Mouse (Mus musculus): Measurements from ENCODE around the gene Pcdh17. TPM values are rescaled to one million over a fixed set of nuclear protein-coding genes. Genes with fewer than 3 reads are reported as not detected.

Gene Pcdh17
- polyA plus RNA-seq, 1 experiment from 2014 or later, result 5.7 TPM

DNA sequence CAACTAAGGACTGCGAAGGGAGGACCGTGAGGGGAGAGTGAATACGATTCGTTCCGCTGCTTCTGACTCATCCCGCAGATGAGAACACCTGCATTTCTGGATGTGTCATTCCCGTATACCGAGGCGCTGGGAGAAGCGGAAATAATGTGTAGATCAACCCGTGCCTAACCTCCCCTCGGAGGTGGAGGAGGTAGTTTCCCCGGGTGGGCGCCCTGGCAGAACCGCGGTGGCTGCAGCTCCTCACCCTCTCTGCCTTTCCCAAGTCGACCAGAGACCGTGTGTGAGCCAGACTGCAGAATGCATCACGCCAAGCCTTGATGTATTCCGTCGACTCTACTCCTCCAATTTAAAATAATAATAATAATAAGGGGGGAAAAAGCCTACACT lies 906 bp downstream of the Pcdh17 start:
- DNase-seq (ENCODE audit: low spot score) (peak; percentile 45), ATAC-seq (replicated peaks; ENCODE audit: insufficient number of reproducible peaks, low FRiP score, low TSS enrichment, low read depth) (no peak)
- H3K9me3 ChIP-seq (replicated peaks; ENCODE audit: control insufficient read depth, low read length), result no peaks in the 10 kb centered on the region
- H3K4me1 ChIP-seq (ENCODE audit: control insufficient read depth, insufficient read depth, low read length), result no peaks in the 10 kb centered on the region; the same call in 1 of the 2 replicates
- peak overlapping the region; percentile 88 for H3K4me2 ChIP-seq (ENCODE audit: low read depth, low read length)
- H3K4me3 ChIP-seq (ENCODE audit: low read depth, low read length), result peak overlapping the region; percentile 59
- H3K27ac ChIP-seq (replicated peaks; ENCODE audit: low read depth, low read length), result no peak overlapping the region
- under 1% methylated on average over 21 of the region's 21 CpGs for WGBS
- H3K9ac ChIP-seq (replicated peaks; ENCODE audit: low read length), result peak overlapping the region; percentile 22; the same call in 1 of the 2 replicates
- no peaks in the 10 kb centered on the region for H3K36me3 ChIP-seq (replicated peaks; ENCODE audit: control insufficient read depth, insufficient read depth, low read depth, low read length)
- H3K27me3 ChIP-seq (ENCODE audit: control insufficient read depth, insufficient read depth, low read length), result peaks cover 24% of the 10 kb centered on the region

DNA sequence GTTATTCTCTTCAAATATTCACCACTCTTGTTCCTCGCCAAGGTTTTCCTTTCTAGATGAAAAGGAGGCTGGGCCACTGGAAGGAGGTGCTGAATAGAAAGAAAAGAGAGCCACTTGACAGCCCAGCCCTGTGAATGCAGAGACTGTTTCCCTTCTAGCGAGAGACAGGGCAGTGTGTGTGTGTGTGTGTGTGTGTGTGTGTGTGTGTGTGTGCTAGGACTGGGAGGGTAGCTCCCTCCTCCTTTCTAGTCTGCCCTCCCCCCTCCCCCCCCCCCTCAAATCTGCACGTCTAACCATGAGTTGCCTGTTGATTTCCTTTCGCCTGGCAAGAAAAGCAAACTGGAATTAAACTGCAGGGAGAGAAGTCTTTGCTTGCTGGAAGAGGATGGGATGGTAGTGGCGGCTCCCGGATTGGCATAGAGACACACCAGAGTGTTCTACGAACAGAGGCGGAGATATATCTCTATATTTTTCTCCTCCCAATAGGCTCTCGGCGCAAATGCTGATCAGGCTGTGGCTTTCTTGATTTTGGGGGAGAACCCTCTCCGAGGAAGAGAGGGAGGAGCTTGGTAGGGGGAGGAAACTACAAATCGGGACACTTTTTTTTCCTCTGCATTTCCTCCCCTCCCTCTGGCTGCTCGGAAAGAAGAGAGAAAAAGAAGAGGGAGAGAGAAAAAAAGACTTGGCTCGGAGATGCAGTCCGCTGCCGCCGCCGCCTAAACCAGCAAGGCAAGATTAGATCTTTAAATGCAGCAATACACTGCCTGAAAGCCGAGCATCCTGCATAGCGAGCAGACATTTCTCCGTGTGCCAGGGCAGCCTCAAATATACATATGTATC lies 1.5 kb downstream of the Pcdh17 start:
- Histone ChIP-seq H3K4me1 (ENCODE audit: control insufficient read depth, insufficient read depth, low read length) (no peaks in the 10 kb centered on the region; the same call in 1 of the 2 replicates), H3K9ac (replicated peaks; ENCODE audit: low read length) (peak overlapping the region; percentile 58; the same call in 1 of the 2 replicates), H3K36me3 (replicated peaks; ENCODE audit: control insufficient read depth, insufficient read depth, low read depth, low read length) (no peaks in the 10 kb centered on the region), H3K4me3 (ENCODE audit: low read depth, low read length) (peak overlapping the region; percentile 59), H3K4me2 (ENCODE audit: low read depth, low read length) (peak overlapping the region; percentile 88), H3K27ac (replicated peaks; ENCODE audit: low read depth, low read length) (no peak overlapping the region), H3K27me3 (ENCODE audit: control insufficient read depth, insufficient read depth, low read length) (peaks cover 24% of the 10 kb centered on the region), H3K9me3 (replicated peaks; ENCODE audit: control insufficient read depth, low read length) (no peaks in the 10 kb centered on the region)
- WGBS, result under 1% methylated on average over 20 of the region's 21 CpGs
- no peak for ATAC-seq (replicated peaks; ENCODE audit: insufficient number of reproducible peaks, low FRiP score, low TSS enrichment, low read depth)
- DNase-seq (ENCODE audit: low spot score), result peak; percentile 55

DNA sequence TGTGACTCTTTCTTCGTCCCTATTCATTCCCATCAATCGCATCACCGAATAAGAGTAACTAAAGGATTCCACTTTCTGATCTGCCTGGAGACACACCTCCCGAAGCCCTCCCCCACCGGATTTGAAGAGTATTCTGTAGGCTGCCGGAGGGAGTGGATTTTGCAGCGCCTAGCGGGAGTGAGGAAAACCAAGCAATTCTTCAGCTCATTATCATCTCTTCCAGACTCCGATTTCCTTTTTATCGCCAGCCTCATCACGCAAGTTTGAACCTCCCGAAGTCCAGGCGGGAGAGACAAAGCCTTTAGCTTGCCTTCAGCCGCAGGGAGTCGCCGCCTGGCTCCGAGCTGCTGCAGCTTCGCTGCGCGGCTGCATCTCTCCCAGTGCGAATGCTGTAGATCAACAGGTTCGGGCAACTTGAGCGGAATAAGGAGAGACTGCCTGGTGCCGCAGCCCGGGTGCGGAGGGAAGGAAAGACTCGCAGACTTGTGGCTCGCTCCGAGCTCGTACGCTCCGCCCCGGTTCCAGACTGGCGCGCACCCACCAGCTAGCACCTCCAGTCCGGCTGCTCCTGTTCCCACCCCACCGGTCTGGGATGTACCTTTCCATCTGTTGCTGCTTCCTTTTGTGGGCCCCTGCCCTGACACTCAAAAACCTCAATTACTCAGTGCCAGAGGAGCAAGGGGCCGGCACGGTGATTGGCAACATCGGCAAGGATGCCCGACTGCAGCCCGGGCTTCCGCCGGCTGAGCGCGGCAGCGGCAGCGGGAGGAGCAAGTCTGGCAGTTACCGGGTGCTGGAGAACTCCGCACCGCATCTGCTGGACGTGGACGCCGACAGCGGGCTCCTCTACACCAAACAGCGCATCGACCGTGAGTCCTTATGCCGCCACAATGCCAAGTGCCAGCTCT lies 2.4 kb downstream of the Pcdh17 start:
- H3K4me1 ChIP-seq (ENCODE audit: control insufficient read depth, insufficient read depth, low read length), result no peaks in the 10 kb centered on the region; the same call in 1 of the 2 replicates
- ATAC-seq (replicated peaks; ENCODE audit: insufficient number of reproducible peaks, low FRiP score, low TSS enrichment, low read depth) (no peak), DNase-seq (ENCODE audit: low spot score) (peak; percentile 65)
- peak overlapping the region; percentile 88 for H3K4me2 ChIP-seq (ENCODE audit: low read depth, low read length)
- no peaks in the 10 kb centered on the region for H3K36me3 ChIP-seq (replicated peaks; ENCODE audit: control insufficient read depth, insufficient read depth, low read depth, low read length)
- no peak overlapping the region for H3K27ac ChIP-seq (replicated peaks; ENCODE audit: low read depth, low read length)
- H3K9ac ChIP-seq (replicated peaks; ENCODE audit: low read length), result peak overlapping the region; percentile 58
- H3K9me3 ChIP-seq (replicated peaks; ENCODE audit: control insufficient read depth, low read length), result no peaks in the 10 kb centered on the region
- peaks cover 24% of the 10 kb centered on the region for H3K27me3 ChIP-seq (ENCODE audit: control insufficient read depth, insufficient read depth, low read length)
- under 1% methylated on average over 59 of the region's 59 CpGs for WGBS
- peak overlapping the region; percentile 59 for H3K4me3 ChIP-seq (ENCODE audit: low read depth, low read length)

DNA sequence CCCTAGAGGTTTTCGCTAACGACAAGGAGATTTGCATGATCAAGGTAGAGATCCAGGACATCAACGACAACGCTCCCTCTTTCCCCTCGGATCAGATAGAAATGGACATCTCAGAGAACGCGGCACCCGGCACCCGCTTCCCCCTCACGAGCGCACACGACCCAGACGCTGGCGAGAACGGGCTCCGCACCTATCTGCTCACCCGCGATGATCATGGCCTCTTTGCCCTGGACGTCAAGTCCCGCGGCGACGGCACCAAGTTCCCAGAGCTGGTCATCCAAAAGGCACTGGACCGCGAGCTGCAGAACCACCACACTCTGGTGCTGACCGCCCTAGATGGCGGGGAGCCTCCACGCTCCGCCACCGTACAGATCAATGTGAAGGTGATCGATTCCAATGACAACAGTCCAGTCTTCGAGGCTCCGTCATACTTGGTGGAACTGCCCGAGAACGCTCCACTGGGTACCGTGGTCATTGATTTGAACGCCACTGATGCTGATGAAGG lies 3.1 kb downstream of the Pcdh17 start:
- 7% methylated on average over 37 of the region's 37 CpGs for WGBS
- H3K27ac ChIP-seq (replicated peaks; ENCODE audit: low read depth, low read length), result no peak overlapping the region
- no peak for DNase-seq (ENCODE audit: low spot score)

DNA sequence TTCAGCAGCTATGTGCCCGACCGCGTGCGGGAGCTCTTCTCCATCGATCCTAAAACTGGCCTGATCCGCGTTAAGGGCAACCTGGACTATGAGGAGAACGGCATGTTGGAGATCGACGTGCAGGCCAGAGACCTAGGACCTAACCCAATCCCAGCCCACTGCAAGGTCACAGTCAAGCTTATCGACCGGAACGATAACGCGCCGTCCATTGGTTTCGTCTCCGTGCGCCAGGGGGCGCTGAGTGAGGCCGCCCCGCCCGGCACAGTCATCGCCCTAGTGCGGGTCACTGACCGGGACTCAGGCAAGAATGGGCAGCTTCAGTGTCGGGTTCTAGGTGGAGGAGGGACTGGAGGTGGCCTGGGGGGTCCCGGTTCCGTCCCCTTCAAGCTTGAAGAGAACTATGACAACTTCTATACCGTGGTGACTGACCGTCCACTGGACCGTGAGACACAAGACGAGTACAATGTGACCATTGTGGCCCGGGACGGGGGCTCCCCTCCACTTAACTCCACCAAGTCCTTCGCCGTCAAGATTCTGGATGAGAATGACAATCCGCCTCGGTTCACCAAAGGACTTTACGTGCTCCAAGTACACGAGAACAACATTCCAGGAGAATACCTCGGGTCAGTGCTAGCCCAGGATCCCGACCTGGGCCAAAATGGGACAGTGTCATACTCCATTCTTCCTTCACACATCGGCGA lies 3.7 kb downstream of the Pcdh17 start:
- Histone ChIP-seq H3K9me3 (replicated peaks; ENCODE audit: control insufficient read depth, low read length) (no peaks in the 10 kb centered on the region), H3K27ac (replicated peaks; ENCODE audit: low read depth, low read length) (no peak overlapping the region), H3K9ac (replicated peaks; ENCODE audit: low read length) (no peak overlapping the region), H3K4me3 (ENCODE audit: low read depth, low read length) (peak overlapping the region; percentile 59), H3K36me3 (replicated peaks; ENCODE audit: control insufficient read depth, insufficient read depth, low read depth, low read length) (no peaks in the 10 kb centered on the region), H3K27me3 (ENCODE audit: control insufficient read depth, insufficient read depth, low read length) (peaks cover 24% of the 10 kb centered on the region), H3K4me1 (ENCODE audit: control insufficient read depth, insufficient read depth, low read length) (no peaks in the 10 kb centered on the region; the same call in 1 of the 2 replicates), H3K4me2 (ENCODE audit: low read depth, low read length) (peak overlapping the region; percentile 88)
- ATAC-seq (replicated peaks; ENCODE audit: insufficient number of reproducible peaks, low FRiP score, low TSS enrichment, low read depth) (no peak), DNase-seq (ENCODE audit: low spot score) (peak; percentile 64)
- 6% methylated on average over 45 of the region's 45 CpGs for WGBS

More for the DNA sequence above, 3.1 kb downstream of the Pcdh17 start:
- H3K9me3 ChIP-seq (replicated peaks; ENCODE audit: control insufficient read depth, low read length), result no peaks in the 10 kb centered on the region
- peak overlapping the region; percentile 88 for H3K4me2 ChIP-seq (ENCODE audit: low read depth, low read length)
- no peaks in the 10 kb centered on the region; the same call in 1 of the 2 replicates for H3K4me1 ChIP-seq (ENCODE audit: control insufficient read depth, insufficient read depth, low read length)
- no peaks in the 10 kb centered on the region for H3K36me3 ChIP-seq (replicated peaks; ENCODE audit: control insufficient read depth, insufficient read depth, low read depth, low read length)
- peaks cover 24% of the 10 kb centered on the region for H3K27me3 ChIP-seq (ENCODE audit: control insufficient read depth, insufficient read depth, low read length)
- peak overlapping the region; percentile 58 for H3K9ac ChIP-seq (replicated peaks; ENCODE audit: low read length)
- ATAC-seq (replicated peaks; ENCODE audit: insufficient number of reproducible peaks, low FRiP score, low TSS enrichment, low read depth), result no peak
- H3K4me3 ChIP-seq (ENCODE audit: low read depth, low read length), result peak overlapping the region; percentile 59

DNA sequence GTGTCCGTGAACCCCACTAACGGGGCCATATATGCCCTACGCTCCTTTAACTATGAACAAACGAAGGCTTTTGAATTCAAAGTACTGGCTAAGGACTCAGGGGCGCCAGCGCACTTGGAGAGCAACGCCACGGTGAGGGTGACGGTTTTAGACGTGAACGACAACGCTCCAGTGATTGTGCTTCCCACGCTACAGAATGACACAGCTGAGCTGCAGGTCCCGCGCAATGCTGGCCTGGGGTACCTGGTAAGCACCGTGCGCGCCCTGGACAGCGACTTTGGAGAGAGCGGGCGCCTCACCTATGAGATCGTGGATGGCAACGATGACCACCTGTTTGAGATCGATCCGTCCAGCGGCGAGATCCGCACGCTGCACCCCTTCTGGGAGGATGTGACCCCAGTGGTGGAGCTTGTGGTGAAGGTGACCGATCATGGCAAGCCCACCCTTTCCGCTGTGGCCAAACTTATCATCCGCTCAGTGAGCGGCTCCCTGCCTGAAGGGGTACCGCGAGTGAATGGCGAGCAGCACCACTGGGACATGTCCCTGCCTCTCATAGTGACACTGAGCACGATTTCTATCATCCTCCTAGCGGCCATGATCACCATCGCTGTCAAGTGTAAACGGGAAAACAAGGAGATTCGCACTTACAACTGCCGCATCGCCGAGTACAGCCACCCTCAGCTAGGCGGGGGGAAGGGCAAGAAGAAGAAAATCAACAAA lies 4.5 kb downstream of the Pcdh17 start:
- DNase-seq (ENCODE audit: low spot score) (peak; percentile 30), ATAC-seq (replicated peaks; ENCODE audit: insufficient number of reproducible peaks, low FRiP score, low TSS enrichment, low read depth) (no peak)
- Histone ChIP-seq H3K36me3 (replicated peaks; ENCODE audit: control insufficient read depth, insufficient read depth, low read depth, low read length) (no peaks in the 10 kb centered on the region), H3K4me1 (ENCODE audit: control insufficient read depth, insufficient read depth, low read length) (no peaks in the 10 kb centered on the region; the same call in 1 of the 2 replicates), H3K9ac (replicated peaks; ENCODE audit: low read length) (peak overlapping the region; percentile 35; the same call in 1 of the 2 replicates), H3K9me3 (replicated peaks; ENCODE audit: control insufficient read depth, low read length) (no peaks in the 10 kb centered on the region), H3K27me3 (ENCODE audit: control insufficient read depth, insufficient read depth, low read length) (peaks cover 24% of the 10 kb centered on the region), H3K4me2 (ENCODE audit: low read depth, low read length) (peak overlapping the region; percentile 88), H3K4me3 (ENCODE audit: low read depth, low read length) (peak overlapping the region; percentile 59), H3K27ac (replicated peaks; ENCODE audit: low read depth, low read length) (no peak overlapping the region)
- 4% methylated on average over 45 of the region's 45 CpGs for WGBS

DNA sequence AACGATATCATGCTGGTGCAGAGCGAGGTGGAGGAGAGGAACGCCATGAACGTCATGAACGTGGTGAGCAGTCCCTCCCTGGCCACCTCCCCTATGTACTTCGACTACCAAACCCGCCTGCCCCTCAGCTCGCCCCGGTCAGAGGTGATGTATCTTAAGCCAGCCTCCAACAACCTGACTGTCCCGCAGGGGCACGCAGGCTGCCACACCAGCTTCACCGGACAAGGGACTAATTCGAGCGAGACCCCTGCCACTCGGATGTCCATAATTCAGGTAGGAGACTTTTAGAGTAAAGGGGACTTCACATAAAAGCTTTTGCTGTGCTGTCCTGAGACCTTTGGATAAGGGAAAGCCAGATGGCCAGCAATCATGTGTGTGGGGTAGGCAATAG lies 5.0 kb downstream of the Pcdh17 start:
- H3K4me1 ChIP-seq (ENCODE audit: control insufficient read depth, insufficient read depth, low read length), result no peaks in the 10 kb centered on the region; the same call in 1 of the 2 replicates
- no peak overlapping the region for H3K27ac ChIP-seq (replicated peaks; ENCODE audit: low read depth, low read length)
- no peaks in the 10 kb centered on the region for H3K36me3 ChIP-seq (replicated peaks; ENCODE audit: control insufficient read depth, insufficient read depth, low read depth, low read length)
- ATAC-seq (replicated peaks; ENCODE audit: insufficient number of reproducible peaks, low FRiP score, low TSS enrichment, low read depth) (no peak), DNase-seq (ENCODE audit: low spot score) (no peak)
- no peak overlapping the region for H3K9ac ChIP-seq (replicated peaks; ENCODE audit: low read length)
- peak overlapping the region; percentile 88 for H3K4me2 ChIP-seq (ENCODE audit: low read depth, low read length)
- H3K27me3 ChIP-seq (ENCODE audit: control insufficient read depth, insufficient read depth, low read length), result peaks cover 24% of the 10 kb centered on the region
- WGBS, result 1% methylated on average over 15 of the region's 15 CpGs
- H3K4me3 ChIP-seq (ENCODE audit: low read depth, low read length), result peak overlapping the region; percentile 59
- no peaks in the 10 kb centered on the region for H3K9me3 ChIP-seq (replicated peaks; ENCODE audit: control insufficient read depth, low read length)
